Comparison of ENCODE assay signal across 15 mouse cellular contexts in the genomic region with DNA sequence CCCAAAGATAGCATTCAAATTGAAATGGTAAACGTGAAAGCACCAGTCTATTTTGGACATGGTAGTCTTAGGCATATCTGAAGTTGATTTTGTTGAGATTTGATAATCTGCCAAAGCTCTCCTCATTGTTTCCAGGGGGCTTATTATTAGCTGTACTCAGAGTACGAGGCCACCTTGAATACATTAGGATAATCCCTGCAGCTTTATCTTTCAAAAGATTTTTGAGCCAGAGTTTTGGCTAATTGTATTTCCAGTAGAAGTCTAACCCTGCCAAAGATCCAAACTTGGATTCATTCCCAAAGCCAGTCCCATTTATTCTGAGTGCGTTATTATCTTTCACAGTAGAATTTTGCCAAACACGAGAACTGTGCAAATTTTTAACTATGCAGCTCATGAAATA.
DNase-seq lines count a peak whose midpoint lies in the region; ATAC-seq and TF ChIP-seq lines count a peak whose summit lies in the region.
"Had no signal": no experiment of that assay in that cellular context is flagged by ENCODE, and none has a peak within 500 bp of the region (broad histone marks: within the 10 kb centered on the region; RNA-seq: fewer than 3 reads in every experiment).

No protein-coding gene starts in this region.

- no peaks in the 10 kb centered on the region for H3K27me3 ChIP-seq in forebrain, embryonic 14.5 days (replicated peaks; ENCODE audit: control insufficient read depth, insufficient read depth, low read length)
- no peaks in the 10 kb centered on the region for H3K27me3 ChIP-seq in forebrain, embryonic 12.5 days
- H3K27me3 ChIP-seq in kidney, postnatal 0 days (ENCODE audit: insufficient read depth, low read length) = no peaks in the 10 kb centered on the region
- H3K27me3 ChIP-seq in lung, embryonic 14.5 days (ENCODE audit: insufficient read depth, low read length) = no peaks in the 10 kb centered on the region
- no peaks in the 10 kb centered on the region for H3K27me3 ChIP-seq in limb, embryonic 14.5 days (ENCODE audit: control insufficient read depth, insufficient read depth, low read length)
- H3K27me3 ChIP-seq: neural tube, embryonic 13.5 days had no signal

- no peaks in the 10 kb centered on the region for H3K36me3 ChIP-seq in forebrain, embryonic 14.5 days (ENCODE audit: control insufficient read depth, insufficient read depth, low read length)
- no peaks in the 10 kb centered on the region for H3K36me3 ChIP-seq in forebrain, embryonic 12.5 days (replicated peaks)
- H3K36me3 ChIP-seq in kidney, postnatal 0 days (ENCODE audit: insufficient read depth, low read length) = no peaks in the 10 kb centered on the region
- H3K36me3 ChIP-seq in lung, embryonic 14.5 days (ENCODE audit: insufficient read depth) = no peaks in the 10 kb centered on the region
- H3K36me3 ChIP-seq in limb, embryonic 14.5 days (ENCODE audit: control insufficient read depth, insufficient read depth, low read length) = no peaks in the 10 kb centered on the region
- H3K36me3 ChIP-seq: neural tube, embryonic 13.5 days had no signal

- no peak overlapping the region for H3K9ac ChIP-seq in forebrain, embryonic 14.5 days (ENCODE audit: low read length)
- no peak overlapping the region for H3K9ac ChIP-seq in forebrain, embryonic 12.5 days
- H3K9ac ChIP-seq in kidney, postnatal 0 days (ENCODE audit: low read depth, low read length) = no peak overlapping the region
- no peak overlapping the region for H3K9ac ChIP-seq in lung, embryonic 14.5 days
- H3K9ac ChIP-seq in limb, embryonic 14.5 days (ENCODE audit: low read depth, low read length, severe bottlenecking) = no peak overlapping the region
- H3K9ac ChIP-seq: neural tube, embryonic 13.5 days had no signal

- H3K9me3 ChIP-seq in forebrain, embryonic 14.5 days (replicated peaks; ENCODE audit: control insufficient read depth, low read length) = no peaks in the 10 kb centered on the region
- H3K9me3 ChIP-seq in forebrain, embryonic 12.5 days = no peaks in the 10 kb centered on the region
- no peaks in the 10 kb centered on the region for H3K9me3 ChIP-seq in kidney, postnatal 0 days (replicated peaks; ENCODE audit: low read length)
- H3K9me3 ChIP-seq in lung, embryonic 14.5 days (ENCODE audit: low read depth, low read length) = no peaks in the 10 kb centered on the region
- H3K9me3 ChIP-seq in limb, embryonic 14.5 days (ENCODE audit: control insufficient read depth, low read length) = no peaks in the 10 kb centered on the region

- no peak for TF ChIP-seq CTCF in kidney, postnatal 0 days (IDR thresholded peaks at IDR 0.05; ENCODE audit: low read depth)
- TF ChIP-seq CTCF in lung, embryonic 14.5 days (IDR thresholded peaks at IDR 0.05; ENCODE audit: low read depth) = no peak

- H3K27ac ChIP-seq in forebrain, embryonic 14.5 days (ENCODE audit: low read depth, low read length) = no peak overlapping the region
- H3K27ac ChIP-seq in forebrain, embryonic 12.5 days = no peak overlapping the region
- H3K27ac ChIP-seq in kidney, postnatal 0 days = 0 out of 2 replicates have a peak overlapping the region, but pooled peaks have one; percentile 10
- H3K27ac ChIP-seq in lung, embryonic 14.5 days (ENCODE audit: low read depth) = peak overlapping the region; percentile 2; the same call in 1 of the 2 replicates
- H3K27ac ChIP-seq in limb, embryonic 14.5 days (replicated peaks; ENCODE audit: low read depth, low read length) = no peak overlapping the region
- H3K27ac ChIP-seq: neural tube, embryonic 13.5 days had no signal

- ATAC-seq in forebrain, embryonic 14.5 days = peak; percentile 71; the same call in 1 of the 2 replicates
- ATAC-seq in forebrain, embryonic 12.5 days (ENCODE audit: low FRiP score) = no peak
- ATAC-seq in kidney, postnatal 0 days (replicated peaks; ENCODE audit: low FRiP score, low read depth) = no peak
- peak; percentile 58; the same call in 1 of the 2 replicates for ATAC-seq in lung, embryonic 14.5 days (ENCODE audit: insufficient read depth)
- ATAC-seq in limb, embryonic 14.5 days (ENCODE audit: low FRiP score, low read depth) = peak; percentile 53; the same call in 1 of the 2 replicates

- H3K4me3 ChIP-seq in forebrain, embryonic 14.5 days (ENCODE audit: low read depth, low read length) = no peak overlapping the region
- no peak overlapping the region for H3K4me3 ChIP-seq in forebrain, embryonic 12.5 days (replicated peaks)
- no peak overlapping the region for H3K4me3 ChIP-seq in kidney, postnatal 0 days (replicated peaks; ENCODE audit: low read depth, low read length)
- no peak overlapping the region for H3K4me3 ChIP-seq in lung, embryonic 14.5 days (ENCODE audit: low read depth, low read length)
- no peak overlapping the region for H3K4me3 ChIP-seq in limb, embryonic 14.5 days (replicated peaks; ENCODE audit: low read length)
- H3K4me3 ChIP-seq: neural tube, embryonic 13.5 days had no signal

- TF ChIP-seq POLR2A in limb, embryonic 14.5 days (IDR thresholded peaks at IDR 0.05; ENCODE audit: borderline replicate concordance, extremely low read depth, insufficient read depth, insufficient read length) = no peak

- no peak overlapping the region for H3K4me2 ChIP-seq in forebrain, embryonic 14.5 days (ENCODE audit: low read length)
- no peak overlapping the region for H3K4me2 ChIP-seq in forebrain, embryonic 12.5 days
- H3K4me2 ChIP-seq in kidney, postnatal 0 days (ENCODE audit: low read length) = no peak overlapping the region
- no peak overlapping the region for H3K4me2 ChIP-seq in lung, embryonic 14.5 days
- H3K4me2 ChIP-seq in limb, embryonic 14.5 days (replicated peaks; ENCODE audit: low read depth, low read length, severe bottlenecking) = no peak overlapping the region
- H3K4me2 ChIP-seq: neural tube, embryonic 13.5 days had no signal

- peak; percentile 78 for DNase-seq in forebrain, embryonic 14.5 days (ENCODE audit: low spot score)
- no peak for DNase-seq in kidney, postnatal 0 days (ENCODE audit: low spot score)
- DNase-seq in kidney, postnatal 14 days = no peak
- peak; percentile 79 for DNase-seq in lung, embryonic 14.5 days
- DNase-seq in lung, postnatal 4 days = no peak
- peak; percentile 82 for DNase-seq in limb, embryonic 14.5 days (ENCODE audit: low spot score)
- no peak for DNase-seq in thymus, postnatal 25 days
- DNase-seq: adrenal gland, adult 2 months; cerebellum, adult 9-11 months; heart, adult 11 months; heart, postnatal 36 days; lung, adult 18-20 months; thymus, adult 2 months had no signal

- whole genome bisulfite sequencing in forebrain, embryonic 14.5 days = 19% methylated on average over 4 of the region's 4 CpGs
- WGBS in forebrain, embryonic 12.5 days = 48% methylated on average over 4 of the region's 4 CpGs
- WGBS in kidney, postnatal 0 days = 45% methylated on average over 4 of the region's 4 CpGs
- 32% methylated on average over 4 of the region's 4 CpGs for WGBS in lung, embryonic 14.5 days
- 30% methylated on average over 4 of the region's 4 CpGs for WGBS in limb, embryonic 14.5 days

- H3K4me1 ChIP-seq in forebrain, embryonic 14.5 days (ENCODE audit: control insufficient read depth, insufficient read depth, low read length) = peaks cover 13% of the 10 kb centered on the region
- peaks cover 12% of the 10 kb centered on the region for H3K4me1 ChIP-seq in forebrain, embryonic 12.5 days
- H3K4me1 ChIP-seq in kidney, postnatal 0 days (replicated peaks; ENCODE audit: insufficient read depth, low read length) = no peaks in the 10 kb centered on the region
- 0 out of 2 replicates have a peak, but pooled peaks cover 2% of the 10 kb centered on the region for H3K4me1 ChIP-seq in lung, embryonic 14.5 days (ENCODE audit: insufficient read depth)
- peaks cover 3% of the 10 kb centered on the region; the same call in 1 of the 2 replicates for H3K4me1 ChIP-seq in limb, embryonic 14.5 days (ENCODE audit: control insufficient read depth, insufficient read depth, low read length)
- H3K4me1 ChIP-seq: neural tube, embryonic 13.5 days had no signal

Comparison
In these comparisons a context has a peak if more than half of its experiments do, and no peak if none do; other contexts are left out.
1. ATAC-seq: peak in forebrain, embryonic 14.5 days (single experiment), lung, embryonic 14.5 days (single experiment) and limb, embryonic 14.5 days (single experiment); none in forebrain, embryonic 12.5 days (single experiment) and kidney, postnatal 0 days (single experiment).
2. DNase-seq: peak in forebrain, embryonic 14.5 days (single experiment), lung, embryonic 14.5 days (single experiment) and limb, embryonic 14.5 days (single experiment); none in kidney, postnatal 0 days (single experiment), kidney, postnatal 14 days (single experiment), lung, postnatal 4 days (0 of 2) and thymus, postnatal 25 days (single experiment).
3. H3K27ac ChIP-seq: peak in kidney, postnatal 0 days (single experiment) and lung, embryonic 14.5 days (single experiment); none in forebrain, embryonic 14.5 days (single experiment), forebrain, embryonic 12.5 days (single experiment) and limb, embryonic 14.5 days (single experiment).